Mouse (Mus musculus) gastrocnemius, postnatal 36 days (tissue): Measurements from ENCODE around the gene Ly6g6c. TPM values are rescaled to one million over a fixed set of nuclear protein-coding genes. Genes with fewer than 3 reads are reported as not detected.

Source experiments
- DNase-seq, 2 experiments: peaks; one replicate each; pipeline ENCODE4 v3.0.0; 2022
- intact Hi-C: fragments of 180-260 bp; cut with DNase I; formaldehyde crosslinking; loops from one replicate; pipeline ENCODE4 v1.15.1; 2025
- total RNA-seq, 2 experiments: library from RNA; stranded (reverse); gene quantifications; 2 replicates each; pipeline ENCODE4 v1.2.3; 2021

Ly6g6c gene
- total RNA-seq, 2 experiments from 2014 or later = not detected

DNA sequence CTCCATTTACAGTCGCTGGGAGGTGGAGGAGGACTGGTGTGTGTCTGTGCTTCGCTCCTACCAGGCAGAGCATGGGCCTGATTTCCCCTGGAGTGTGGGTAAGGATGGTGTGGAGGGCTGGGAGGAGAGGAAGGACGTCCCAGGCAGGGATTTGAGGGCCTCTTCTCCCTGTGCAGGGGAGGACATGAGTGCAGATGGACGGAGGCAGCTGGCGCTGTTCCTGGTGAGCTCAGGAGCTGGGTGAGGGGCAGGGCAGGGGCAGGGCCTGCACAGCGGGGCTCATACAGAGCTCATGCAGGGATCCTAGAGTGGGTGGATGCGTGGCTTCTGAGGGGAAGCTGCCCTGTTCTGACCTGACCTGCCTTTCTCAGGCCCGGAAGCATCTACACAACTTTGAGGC lies 37.1 kb downstream of the Ly6g6c start:
- DNase-seq = no peak
- intact Hi-C loops = no loop called here

GRCm38 (mm10) chr17:35103221-35103690 lies 38.1 kb downstream of the Ly6g6c start:
- DNase-seq = no peak
- intact Hi-C loops = no loop called here

DNA sequence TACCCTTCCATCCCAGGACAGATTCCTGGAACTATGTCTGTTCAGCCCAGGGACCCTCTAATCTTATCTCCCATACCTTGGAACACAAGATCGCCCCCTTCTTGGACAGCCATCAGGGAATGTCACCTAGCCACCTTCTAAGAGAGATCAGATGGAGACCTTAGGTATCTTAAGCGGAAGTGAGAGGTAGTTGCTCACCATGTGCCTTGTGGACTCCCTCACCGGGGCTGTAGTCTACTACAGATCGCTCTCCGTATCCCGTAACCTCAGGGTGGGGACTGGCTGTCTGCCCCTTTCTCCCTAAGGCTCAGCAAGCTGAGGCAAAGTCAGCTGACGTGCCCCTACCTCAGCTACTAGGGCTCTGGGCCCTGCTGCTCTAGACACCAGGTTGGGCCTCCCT lies 38.9 kb downstream of the Ly6g6c start:
- intact Hi-C loops = no loop called here
- no peak for DNase-seq

DNA sequence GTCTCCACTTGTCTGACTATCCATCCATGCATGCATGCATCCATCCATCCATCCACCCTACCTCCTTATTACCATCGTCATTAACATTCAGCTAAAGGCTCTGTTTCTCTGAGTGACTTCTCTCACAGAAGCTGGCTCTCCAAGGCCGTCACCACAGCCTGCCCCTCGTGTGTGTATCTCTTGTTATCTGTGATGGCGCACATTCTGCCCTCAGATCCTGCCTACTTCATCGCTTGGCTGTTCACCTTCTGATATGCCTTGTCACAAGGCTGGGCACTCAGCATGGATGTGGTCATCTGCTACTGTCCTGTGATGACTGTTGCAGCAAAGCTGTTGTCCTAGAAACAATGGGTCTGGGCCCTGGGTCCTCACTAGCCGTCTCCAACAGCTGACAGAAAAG lies 39.6 kb downstream of the Ly6g6c start:
- intact Hi-C loops = loop anchor here (1.0 kb wide), 1 partner anchor 83 kb away; no protein-coding TSS in a partner anchor
- DNase-seq = no peak

- DNase-seq = no peak
- intact Hi-C loops = loop anchor here (1.0 to 2.0 kb wide), 2 partner anchors 35 to 85 kb away; no protein-coding TSS in a partner anchor
These were observed 40.7 kb downstream of the Ly6g6c start for GRCm38 (mm10) chr17:35105740-35106389.

DNA sequence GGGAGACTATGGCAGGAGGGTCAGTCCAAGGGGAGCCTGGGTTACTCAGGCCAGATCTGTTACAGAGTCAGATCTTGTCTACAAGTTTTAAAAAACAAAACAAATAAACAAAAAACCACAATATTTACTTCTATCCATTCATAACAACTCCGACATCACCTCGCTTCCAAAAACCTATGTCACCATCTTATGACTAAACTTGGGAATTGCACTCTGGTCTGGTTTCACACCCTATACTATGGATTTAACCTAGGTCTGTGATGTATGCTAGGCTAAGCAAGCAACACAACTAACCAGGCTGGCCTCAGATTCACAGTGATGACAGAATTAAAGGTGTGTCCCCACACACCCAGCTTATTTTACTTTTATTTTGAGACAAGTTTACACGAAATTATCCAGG lies 41.3 kb downstream of the Ly6g6c start:
- no peak for DNase-seq
- intact Hi-C loops = loop anchor here (2.0 kb wide), 1 partner anchor 36 kb away; no protein-coding TSS in a partner anchor

GRCm38 (mm10) chr17:35108097-35108496 lies 42.9 kb downstream of the Ly6g6c start, which contains the start of gene Ly6g5c:
Gene Ly6g5c (plus strand): TSS chr17:35108279.
- DNase-seq = no peak
- intact Hi-C loops = no loop called here

- DNase-seq = no peak
- intact Hi-C loops = no loop called here
These were observed 46.6 kb downstream of the Ly6g6c start for GRCm38 (mm10) chr17:35111774-35112173.

- intact Hi-C loops = no loop called here
- no peak for DNase-seq
These were observed 50.1 kb downstream of the Ly6g6c start, which contains the start of gene Ly6g5b for GRCm38 (mm10) chr17:35115046-35116019. Gene Ly6g5b (minus strand): TSS chr17:35115428.

Other genes starting within 250 kb of the Ly6g6c start
- 1 to 10 TPM; 5.8 to 8.7 TPM for gene Stk19, start 228.4 kb upstream of the Ly6g6c start, total RNA-seq
- 1 to 10 TPM; 6.5 to 9.1 TPM for gene Dxo, start 228.4 kb upstream of the Ly6g6c start, total RNA-seq
- gene Skiv2l, start 215.2 kb upstream of the Ly6g6c start, total RNA-seq = 10 to 100 TPM; 17.0 to 20.0 TPM
- gene Nelfe, start 215.0 kb upstream of the Ly6g6c start, total RNA-seq = 1 to 10 TPM; 8.8 to 9.0 TPM
- gene Cfb, start 202.9 kb upstream of the Ly6g6c start, total RNA-seq = 1 to 10 TPM; 1.5 to 3.4 TPM
- gene Zbtb12, start 185.9 kb upstream of the Ly6g6c start, total RNA-seq = 1 to 10 TPM; 4.6 to 5.7 TPM
- gene Gm20547, start 183.3 kb upstream of the Ly6g6c start, total RNA-seq = under 1 TPM in 1 of 2 experiments, not detected in 1; 0.20 TPM
- 1 to 10 TPM; 1.4 to 1.5 TPM for gene C2, start 167.1 kb upstream of the Ly6g6c start, total RNA-seq
- gene Ehmt2, start 166.9 kb upstream of the Ly6g6c start, total RNA-seq = 10 to 100 TPM; 24.7 to 28.2 TPM
- under 1 TPM in 1 of 2 experiments, not detected in 1; 0.17 TPM for gene Slc44a4, start 150.9 kb upstream of the Ly6g6c start, total RNA-seq
- gene Neu1, start 134.1 kb upstream of the Ly6g6c start, total RNA-seq = 1 to 10 TPM; 8.0 to 8.5 TPM
- gene Hspa1b, start 106.2 kb upstream of the Ly6g6c start, total RNA-seq = 1 to 10 TPM; 4.6 to 6.1 TPM
- not detected for gene Gm20481, start 95.5 kb upstream of the Ly6g6c start, total RNA-seq
- gene Hspa1a, start 93.2 kb upstream of the Ly6g6c start, total RNA-seq = 10 to 100 TPM in 1 of 2 experiments, 1 to 10 TPM in 1; 8.8 to 10.1 TPM
- 10 to 100 TPM; 18.6 to 23.2 TPM for gene Hspa1l, start 92.7 kb upstream of the Ly6g6c start, total RNA-seq
- 10 to 100 TPM; 13.1 to 15.3 TPM for gene Lsm2, start 83.5 kb upstream of the Ly6g6c start, total RNA-seq
- 10 to 100 TPM; 29.3 to 31.8 TPM for gene Vars, start 64.4 kb upstream of the Ly6g6c start, total RNA-seq
- 10 to 100 TPM; 11.3 to 12.8 TPM for gene Vwa7, start 48.8 kb upstream of the Ly6g6c start, total RNA-seq
- gene Sapcd1, start 37.4 kb upstream of the Ly6g6c start, total RNA-seq = not detected
- gene Msh5, start 18.6 kb upstream of the Ly6g6c start, total RNA-seq = under 1 TPM; 0.20 to 0.35 TPM
- 10 to 100 TPM; 10.9 to 12.0 TPM for gene Clic1, start 15.4 kb upstream of the Ly6g6c start, total RNA-seq
- gene Ddah2, start 6.4 kb upstream of the Ly6g6c start, total RNA-seq = 1 to 10 TPM; 8.4 to 8.9 TPM
- gene Mpig6b, start 796 bp downstream of the Ly6g6c start, total RNA-seq = not detected
- not detected for gene Ly6g6e, start 11.5 kb downstream of the Ly6g6c start, total RNA-seq
- 1 to 10 TPM in 1 of 2 experiments, not detected in 1; 1.8 TPM for gene Ly6g6d, start 12.7 kb downstream of the Ly6g6c start, total RNA-seq
- not detected for gene Ly6g6f, start 20.2 kb downstream of the Ly6g6c start, total RNA-seq
- 10 to 100 TPM; 67.7 to 73.9 TPM for gene Abhd16a, start 23.9 kb downstream of the Ly6g6c start, total RNA-seq
- not detected for gene Ly6g5c, start 42.9 kb downstream of the Ly6g6c start, total RNA-seq
- not detected for gene Ly6g5b, start 50.0 kb downstream of the Ly6g6c start, total RNA-seq
- 1 to 10 TPM; 6.0 to 7.8 TPM for gene Gpank1, start 56.1 kb downstream of the Ly6g6c start, total RNA-seq
- gene Csnk2b, start 56.7 kb downstream of the Ly6g6c start, total RNA-seq = 100 to 1,000 TPM; 145 to 170 TPM
- gene D17H6S53E, start 61.0 kb downstream of the Ly6g6c start, total RNA-seq = 10 to 100 TPM; 13.0 to 17.0 TPM
- gene Apom, start 66.7 kb downstream of the Ly6g6c start, total RNA-seq = not detected
- 100 to 1,000 TPM; 191 to 208 TPM for gene Bag6, start 69.8 kb downstream of the Ly6g6c start, total RNA-seq
- 10 to 100 TPM; 88.4 to 93.0 TPM for gene Prrc2a, start 99.5 kb downstream of the Ly6g6c start, total RNA-seq
- gene Aif1, start 110.7 kb downstream of the Ly6g6c start, total RNA-seq = under 1 TPM in 1 of 2 experiments, not detected in 1; 0.47 TPM
- gene Lst1, start 123.1 kb downstream of the Ly6g6c start, total RNA-seq = 1 to 10 TPM in 1 of 2 experiments, under 1 TPM in 1; 0.74 to 1.5 TPM
- under 1 TPM in 1 of 2 experiments, not detected in 1; 0.46 TPM for gene Ltb, start 129.1 kb downstream of the Ly6g6c start, total RNA-seq
- gene Tnf, start 136.6 kb downstream of the Ly6g6c start, total RNA-seq = under 1 TPM in 1 of 2 experiments, not detected in 1; 0.46 TPM
- gene Lta, start 140.0 kb downstream of the Ly6g6c start, total RNA-seq = under 1 TPM; 0.36 to 0.62 TPM
- not detected for gene Gm16181, start 155.4 kb downstream of the Ly6g6c start, total RNA-seq
- gene Atp6v1g2, start 168.3 kb downstream of the Ly6g6c start, total RNA-seq = 1 to 10 TPM; 1.7 to 2.4 TPM
- gene Nfkbil1, start 170.4 kb downstream of the Ly6g6c start, total RNA-seq = 1 to 10 TPM; 5.5 to 8.7 TPM
- gene Ddx39b, start 176.4 kb downstream of the Ly6g6c start, total RNA-seq = 10 to 100 TPM; 67.7 to 83.0 TPM
- gene H2-D1, start 197.3 kb downstream of the Ly6g6c start, total RNA-seq = 10 to 100 TPM; 28.2 to 39.1 TPM